Mouse (Mus musculus): ENCODE measurements around the gene Tmco4.

The Tmco4 gene

DNA sequence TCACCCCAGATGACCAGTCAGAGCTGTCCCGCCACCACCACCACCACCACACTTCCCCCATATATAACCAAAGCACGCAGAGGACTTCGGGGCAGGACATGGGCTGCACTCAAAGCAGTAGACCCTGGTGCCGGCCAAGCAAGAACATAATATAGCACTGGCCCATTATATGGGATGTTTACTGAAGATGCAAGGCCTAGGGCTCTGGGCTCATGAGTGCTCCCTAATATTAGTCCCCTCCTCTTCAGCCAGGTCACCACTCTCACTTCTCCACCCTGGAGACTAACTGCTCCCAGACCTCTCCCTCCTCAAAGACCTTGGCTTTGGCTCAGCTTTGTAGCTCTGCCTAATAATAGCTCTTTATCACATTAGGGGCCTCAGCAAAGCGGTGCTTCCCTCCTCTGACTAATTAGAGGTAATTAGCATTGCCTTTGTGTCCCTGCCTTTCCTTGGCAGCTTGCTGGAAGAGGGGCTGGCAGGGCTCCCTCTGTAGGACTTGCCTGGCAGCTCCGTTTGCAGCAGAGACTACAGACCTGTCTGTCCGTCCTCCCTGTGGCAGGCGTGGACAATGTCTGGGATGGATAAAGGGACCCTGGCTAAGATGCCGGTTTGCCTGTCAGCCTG, 81.7 kb downstream of the Tmco4 start:
- intact Hi-C loops (cut with DNase I) = no loop called here

- intact Hi-C loops (cut with DNase I) = no loop called here
These were observed 82.6 kb downstream of the Tmco4 start for GRCm38 (mm10) chr4:139055336-139055735.

GRCm38 (mm10) chr4:139055744-139056143, 83.1 kb downstream of the Tmco4 start:
- intact Hi-C loops (cut with DNase I) = no loop called here

DNA sequence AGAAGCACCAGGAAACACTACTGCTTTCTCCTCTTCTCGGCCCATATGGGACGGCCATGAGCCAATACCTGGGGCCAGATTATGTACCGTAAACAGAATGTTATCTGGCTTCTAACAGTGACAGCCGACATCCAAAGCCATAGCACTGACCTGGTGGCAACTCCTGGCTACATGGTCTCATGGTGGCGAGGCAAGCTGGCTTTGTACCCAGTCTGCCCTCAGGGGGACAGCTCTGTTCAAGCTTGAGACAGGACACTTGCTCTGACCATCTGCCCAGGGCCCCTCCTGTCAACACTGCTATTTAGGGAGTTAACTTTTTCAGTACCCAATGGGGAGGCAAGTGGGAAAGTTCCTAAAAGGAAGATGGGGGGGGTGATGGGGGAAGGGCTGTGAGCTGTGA, 84.6 kb downstream of the Tmco4 start:
- intact Hi-C loops (cut with DNase I) = no loop called here

- intact Hi-C loops (cut with DNase I) = no loop called here
These were observed 85.3 kb downstream of the Tmco4 start for GRCm38 (mm10) chr4:139058029-139058428.

- intact Hi-C loops (cut with DNase I) = no loop called here
These were observed 86.9 kb downstream of the Tmco4 start for GRCm38 (mm10) chr4:139059569-139059968.

DNA sequence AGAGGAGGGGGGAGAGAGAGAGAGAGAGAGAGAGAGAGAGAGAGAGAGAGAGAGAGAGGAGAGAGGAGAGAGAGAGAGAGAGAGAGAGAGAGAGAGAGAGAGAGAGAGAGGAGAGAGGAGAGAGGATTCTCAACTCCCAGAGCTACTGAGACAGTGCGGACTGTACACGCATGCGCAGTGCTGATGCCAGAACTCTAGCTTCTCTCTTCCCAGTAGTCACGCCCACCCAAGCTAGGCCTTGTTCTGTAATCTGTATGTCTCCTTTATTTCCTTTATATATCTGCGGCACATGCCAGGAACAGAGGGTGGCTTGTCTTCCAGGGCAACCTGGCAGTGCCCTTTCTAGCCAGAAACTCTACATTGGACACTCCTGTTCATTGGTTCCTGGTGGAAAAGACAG, 92.1 kb downstream of the Tmco4 start:
- intact Hi-C loops (cut with DNase I) = no loop called here

GRCm38 (mm10) chr4:139068287-139068686, 95.6 kb downstream of the Tmco4 start:
- intact Hi-C loops (cut with DNase I) = no loop called here

DNA sequence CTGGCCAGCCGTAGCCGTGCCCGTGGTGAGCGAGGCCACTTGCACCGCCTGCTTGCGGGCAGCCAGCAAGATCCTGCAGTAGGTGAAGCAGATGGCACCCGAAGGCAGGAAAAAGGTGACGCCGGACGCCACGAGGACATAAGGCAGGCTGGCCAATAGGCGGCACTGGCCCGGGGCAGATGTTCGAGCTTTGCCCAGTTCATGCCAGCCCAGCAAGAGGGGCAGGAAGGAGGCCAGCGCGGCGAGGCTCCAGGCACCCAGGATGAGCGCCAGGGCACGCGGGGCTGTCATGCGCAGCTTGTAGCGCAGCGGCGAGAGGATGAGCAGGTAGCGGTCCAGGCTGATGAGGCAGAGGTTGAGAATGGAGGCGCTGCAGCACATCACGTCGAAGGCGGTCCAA, 101.4 kb downstream of the Tmco4 start:
- intact Hi-C loops (cut with DNase I) = no loop called here

DNA sequence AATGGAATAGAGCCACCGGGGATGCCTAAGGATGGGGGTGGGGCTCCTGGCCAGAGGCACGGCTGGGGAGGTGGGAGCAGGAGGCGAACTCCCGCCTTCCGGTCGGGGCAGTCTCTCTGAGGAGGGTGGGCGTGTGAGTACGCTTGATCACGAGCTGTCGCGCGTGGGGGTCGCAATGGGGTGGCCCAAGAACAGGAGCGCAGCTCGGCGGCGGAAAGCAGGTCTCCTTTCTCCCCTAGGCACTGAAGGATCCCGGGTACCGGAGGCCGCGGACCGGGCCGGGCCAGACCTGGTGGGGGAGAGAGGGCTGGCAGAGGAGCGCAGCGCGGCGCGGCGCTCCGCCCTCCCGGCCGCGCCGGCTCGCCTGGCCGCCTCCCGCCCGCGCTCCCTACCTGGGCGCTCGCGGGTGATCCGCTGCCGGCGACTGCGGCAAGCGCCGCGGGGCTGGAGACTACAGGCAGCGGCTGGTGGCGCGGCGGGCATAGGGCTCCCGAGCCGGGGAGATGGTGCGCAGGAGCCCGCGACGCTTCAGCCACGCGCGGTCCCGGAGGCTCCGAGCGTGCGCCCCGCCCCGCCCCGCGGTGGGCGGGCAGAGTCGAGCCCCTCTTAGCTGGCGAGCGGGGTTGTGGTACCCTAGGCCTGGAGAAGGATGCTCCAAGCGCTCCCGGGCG, 102.5 kb downstream of the Tmco4 start, which contains the start of gene Htr6:
Gene Htr6, minus strand, starts transcription at position 530 of the 671 bp plus-strand sequence.
- intact Hi-C loops (cut with DNase I) = no loop called here

DNA sequence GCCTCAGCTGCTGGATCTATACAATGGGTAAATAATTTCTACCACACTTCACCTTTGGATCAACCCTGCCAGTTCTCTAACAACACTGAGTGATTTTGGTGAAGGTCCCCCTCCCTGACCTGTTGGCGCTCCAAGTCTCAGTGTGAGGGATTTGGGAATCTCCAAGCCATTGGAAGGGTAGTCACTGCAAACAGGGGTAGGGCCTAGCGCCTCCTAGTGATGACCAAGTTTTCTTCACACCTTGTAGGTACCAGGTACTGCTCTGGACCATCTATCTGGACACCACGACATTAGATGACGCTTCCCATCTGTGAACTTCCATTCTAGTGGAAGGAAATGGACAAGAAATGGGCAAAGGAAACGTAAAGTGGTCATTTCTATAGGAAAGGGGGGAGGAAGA, 103.2 kb downstream of the Tmco4 start:
- intact Hi-C loops (cut with DNase I) = no loop called here

GRCm38 (mm10) chr4:139078313-139078712, 105.6 kb downstream of the Tmco4 start:
- intact Hi-C loops (cut with DNase I) = loop anchor here (2.0 kb wide), 1 partner anchor 156 kb away; no protein-coding TSS in a partner anchor

DNA sequence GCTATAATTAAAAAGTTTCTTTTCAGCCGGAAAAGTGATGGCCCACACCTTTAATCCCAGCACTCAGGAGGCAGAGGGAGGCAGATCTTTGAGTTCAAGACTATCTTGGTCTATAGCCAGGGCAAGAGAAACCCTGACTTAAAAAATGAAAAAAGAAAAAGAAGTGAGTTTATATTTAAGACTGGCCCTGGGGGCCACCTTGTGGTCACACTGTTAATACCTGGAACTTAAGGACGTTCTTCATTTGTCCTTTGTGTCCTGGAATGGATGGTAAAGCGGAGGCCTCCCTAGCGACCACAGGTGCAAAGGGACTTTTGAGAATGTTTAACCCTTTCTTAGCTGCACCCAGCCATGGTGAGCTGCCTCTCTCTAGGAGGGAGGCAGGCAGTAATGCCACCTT, 106.0 kb downstream of the Tmco4 start:
- intact Hi-C loops (cut with DNase I) = loop anchor here (2.0 kb wide), 1 partner anchor 156 kb away; no protein-coding TSS in a partner anchor

DNA sequence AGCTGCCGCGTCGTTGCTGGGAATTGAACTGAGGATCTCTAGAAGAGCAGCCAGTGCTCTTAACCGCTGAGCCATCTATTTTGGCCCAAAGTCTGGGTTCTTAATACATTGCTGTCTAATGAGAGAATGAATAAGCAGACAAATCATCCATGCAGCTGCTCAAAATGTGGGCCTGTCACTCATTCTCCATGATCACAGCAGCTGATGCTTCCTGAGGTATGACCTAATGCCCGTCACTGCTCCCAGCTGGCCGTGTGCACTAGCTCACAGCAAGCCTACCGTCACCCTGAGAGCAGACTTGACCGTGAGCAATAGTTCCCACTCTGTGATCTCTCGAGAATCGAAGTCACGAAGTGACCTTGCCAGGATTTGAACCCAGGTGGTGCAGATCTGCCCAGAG, 106.8 kb downstream of the Tmco4 start:
- intact Hi-C loops (cut with DNase I) = loop anchor here (2.0 kb wide), 1 partner anchor 157 kb away; no protein-coding TSS in a partner anchor

- intact Hi-C loops (cut with DNase I) = no loop called here
These were observed 107.6 kb downstream of the Tmco4 start for GRCm38 (mm10) chr4:139080259-139080658.

- intact Hi-C loops (cut with DNase I) = no loop called here
These were observed 108.7 kb downstream of the Tmco4 start for GRCm38 (mm10) chr4:139081270-139081931.

DNA sequence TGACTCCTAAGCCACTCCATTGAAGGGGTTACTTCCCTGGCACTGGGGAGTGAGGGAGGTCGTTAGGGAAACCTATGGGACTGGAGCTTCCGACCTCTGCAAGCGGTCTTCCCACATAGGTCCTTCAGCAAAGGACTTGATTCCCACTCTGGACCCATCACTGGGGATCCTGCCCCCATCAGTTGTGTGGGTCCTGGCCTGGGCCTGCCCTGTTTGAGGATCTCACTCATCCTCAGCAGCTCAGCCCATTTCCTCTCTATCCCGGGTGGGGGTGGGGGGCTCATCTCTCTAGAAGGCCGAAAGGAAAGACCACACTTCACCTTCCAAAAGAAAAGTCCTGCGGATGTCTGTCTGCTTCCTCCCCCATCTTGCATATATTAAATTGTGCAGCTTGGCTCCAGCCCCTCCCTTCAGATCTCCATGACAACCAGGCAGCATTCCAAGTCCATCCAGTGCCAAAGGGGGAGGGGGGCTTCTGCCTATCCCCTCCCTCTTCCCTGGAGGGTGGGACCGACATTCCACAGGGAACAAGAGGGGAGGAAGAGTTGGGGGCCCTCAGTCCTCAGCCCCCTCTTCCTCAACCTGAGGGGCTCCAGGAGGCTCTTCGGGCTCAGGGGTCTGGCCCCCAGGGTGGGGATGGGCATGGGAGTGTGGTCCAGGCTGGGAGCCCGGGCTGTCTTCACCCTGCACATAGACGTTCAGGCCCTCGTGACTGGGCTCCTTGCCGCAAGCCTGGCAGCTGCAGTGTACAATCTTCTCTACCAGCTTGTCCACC, 110.3 kb downstream of the Tmco4 start:
- intact Hi-C loops (cut with DNase I) = no loop called here

DNA sequence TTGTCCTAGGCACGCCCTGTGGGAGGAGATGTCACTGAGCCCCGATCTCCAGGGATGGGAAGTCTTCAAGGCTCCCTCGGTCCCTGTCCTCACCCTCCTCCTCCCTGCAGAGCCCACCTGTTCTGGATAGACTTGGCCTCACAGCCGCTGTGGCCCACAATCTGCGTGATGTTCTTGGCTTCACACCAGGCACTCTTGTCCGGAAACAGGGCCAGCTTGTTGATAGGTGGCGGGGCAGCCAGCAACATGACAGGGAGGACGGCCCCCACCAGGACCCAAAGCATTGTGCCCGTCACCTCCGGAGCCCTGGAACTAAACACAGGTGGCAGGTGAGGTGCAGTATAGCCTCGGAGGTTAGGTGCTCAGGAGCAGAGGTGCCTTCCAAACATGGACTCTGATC, 112.6 kb downstream of the Tmco4 start:
- intact Hi-C loops (cut with DNase I) = loop anchor here (5.0 kb wide), 3 partner anchors 92 to 167 kb away; no protein-coding TSS in a partner anchor

- intact Hi-C loops (cut with DNase I) = loop anchor here (1.0 to 5.0 kb wide), 4 partner anchors 91 to 201 kb away; no protein-coding TSS in a partner anchor
These were observed 113.3 kb downstream of the Tmco4 start for GRCm38 (mm10) chr4:139086037-139086436.

DNA sequence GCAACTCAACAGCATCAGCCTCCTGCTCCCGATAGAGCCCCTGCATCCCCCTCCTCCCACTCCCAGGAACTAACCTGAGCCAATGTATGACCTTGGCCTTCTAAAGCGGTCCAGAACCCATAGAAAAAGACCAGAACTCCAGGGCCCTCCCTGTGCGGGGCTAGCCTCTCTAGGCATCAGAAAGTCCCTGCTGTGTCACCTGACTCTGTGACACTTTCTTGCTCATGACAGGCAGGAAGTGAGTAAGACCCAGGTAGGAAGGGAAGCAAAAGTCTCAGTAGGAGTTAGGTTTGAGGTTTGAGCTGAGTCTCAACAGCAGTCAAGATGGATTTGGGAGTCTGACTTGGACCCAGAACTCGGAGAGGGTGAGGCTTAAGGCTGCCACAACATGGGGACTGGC, 114.3 kb downstream of the Tmco4 start:
- intact Hi-C loops (cut with DNase I) = loop anchor here (1.0 to 5.0 kb wide), 4 partner anchors 90 to 200 kb away; no protein-coding TSS in a partner anchor

DNA sequence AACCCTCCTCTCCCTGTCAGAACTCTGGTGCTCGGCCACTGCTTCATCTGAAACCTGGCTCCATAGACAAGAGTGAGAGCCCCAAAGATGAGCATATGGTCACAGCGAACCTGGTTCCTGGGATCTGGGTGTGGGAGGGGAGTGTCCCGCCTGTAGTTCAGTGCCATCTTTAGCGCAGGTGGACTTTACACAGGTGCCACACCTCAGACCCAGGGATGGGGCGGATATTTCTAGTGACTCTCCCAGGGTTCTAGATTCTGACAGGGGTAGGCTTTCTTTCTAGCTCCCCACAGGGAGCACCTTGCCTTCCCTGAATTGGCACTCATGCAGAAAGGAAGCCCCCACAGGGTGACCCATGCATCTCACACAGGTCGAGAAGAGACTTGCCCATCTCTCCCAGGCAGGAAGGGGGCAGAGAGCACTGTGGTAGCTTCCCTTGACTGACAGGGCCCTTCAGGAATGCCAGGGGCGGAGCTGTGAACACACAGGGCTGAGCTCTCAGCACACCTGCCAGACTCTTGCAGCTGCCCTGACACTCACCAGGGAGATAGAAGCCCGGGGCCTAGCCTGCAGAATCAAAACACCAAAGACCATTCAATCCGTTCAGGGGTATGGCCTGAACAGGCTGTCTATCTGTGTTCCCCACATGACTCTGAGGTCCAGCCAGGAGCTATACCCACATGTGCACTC, 116.4 kb downstream of the Tmco4 start:
- intact Hi-C loops (cut with DNase I) = loop anchor here (5.0 kb wide), 3 partner anchors 88 to 163 kb away; no protein-coding TSS in a partner anchor
